Mouse (Mus musculus) CH12.LX (cell line): ENCODE measurements around the gene Mef2a.

Experiments used
- BHLHE40 ChIP-seq: IDR thresholded peaks from 2 replicates; pipeline ENCODE4 v1.6.1; 2011; ENCODE audit warnings: mild to moderate bottlenecking, low read depth, low read length, improper control_type of control experiment
- CTCF ChIP-seq, 2 experiments: IDR thresholded peaks in 1 of 2; conservative IDR thresholded peaks in 1 of 2; 2 replicates each; pipeline ENCODE4 v1.5.1; 2011 to 2012; ENCODE audit warnings: low read depth in 2 of 2, low read length in 2 of 2, improper control_type of control experiment in 1 of 2, inconsistent platforms in 1 of 2, mild to moderate bottlenecking in 1 of 2, moderate library complexity in 1 of 2
- EP300 ChIP-seq: IDR thresholded peaks from 2 replicates; pipeline ENCODE4 v1.6.1; 2011; ENCODE audit warnings: low read length, improper control_type of control experiment
- HCFC1 ChIP-seq: IDR thresholded peaks from 2 replicates; pipeline ENCODE4 v1.6.1; 2012; ENCODE audit warnings: low read depth, mild to moderate bottlenecking, inconsistent platforms, low read length, improper control_type of control experiment
- KAT2A ChIP-seq: IDR thresholded peaks from 2 replicates; pipeline ENCODE4 v1.6.1; 2012; ENCODE audit warnings: low read length, improper control_type of control experiment, inconsistent platforms; ENCODE audit not compliant: insufficient replicate concordance
- MAFK ChIP-seq: IDR thresholded peaks from 2 replicates; pipeline ENCODE4 v1.6.1; 2011; ENCODE audit warnings: low read length, improper control_type of control experiment; ENCODE audit not compliant: insufficient replicate concordance
- MAX ChIP-seq: IDR thresholded peaks from 2 replicates; pipeline ENCODE4 v1.6.1; 2011; ENCODE audit warnings: low read length, improper control_type of control experiment
- MXI1 ChIP-seq: IDR thresholded peaks from 2 replicates; pipeline ENCODE4 v1.6.1; 2011; ENCODE audit warnings: mild to moderate bottlenecking, low read depth, low read length, improper control_type of control experiment
- SMC3 ChIP-seq: IDR thresholded peaks from 2 replicates; pipeline ENCODE4 v1.6.1; 2011; ENCODE audit warnings: low read depth, low read length, improper control_type of control experiment
- USF1 ChIP-seq: IDR thresholded peaks from 2 replicates; pipeline ENCODE4 v1.6.1; 2014; ENCODE audit warnings: low read depth, mild to moderate bottlenecking, inconsistent platforms, low read length, improper control_type of control experiment
- ZNF384 ChIP-seq: IDR thresholded peaks from 2 replicates; pipeline ENCODE4 v1.6.1; 2012; ENCODE audit warnings: low read depth, low read length, improper control_type of control experiment, inconsistent platforms

DNA sequence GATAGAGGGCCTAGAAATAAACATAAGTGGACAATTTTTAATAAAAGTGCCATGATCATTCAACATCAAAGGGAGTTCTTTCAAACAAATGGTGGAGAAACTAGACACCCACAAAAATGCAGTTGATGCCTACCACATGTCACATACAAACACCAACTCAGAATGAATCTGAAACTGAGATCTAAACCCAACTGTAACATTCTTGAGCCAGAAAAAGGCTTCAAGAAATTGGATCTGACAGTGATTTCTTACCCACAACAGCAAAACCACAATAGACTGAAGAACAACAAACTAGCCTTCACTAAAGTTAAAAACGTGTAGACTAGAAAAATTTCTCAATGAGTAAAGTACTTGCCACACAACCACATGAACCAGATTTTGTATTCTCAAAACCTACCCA lies 52.3 kb downstream of the Mef2a start:
- TF ChIP-seq CTCF (conservative IDR thresholded peaks at IDR 0.05 in 1 of 2, IDR thresholded peaks at IDR 0.05 in 1 of 2; ENCODE audit: low read depth in 2 of 2, low read length in 2 of 2), result no peak
- TF ChIP-seq MAFK, result 0 out of 2 replicates have a peak, but pooled peaks have one; percentile 24
- TF ChIP-seq SMC3, result no peak
- no peak for TF ChIP-seq ZNF384
- no peak for TF ChIP-seq KAT2A
- no peak for TF ChIP-seq USF1
- no peak for TF ChIP-seq MXI1
- TF ChIP-seq HCFC1, result no peak
- peak; percentile 82 for TF ChIP-seq EP300
- peak; percentile 21; the same call in 1 of the 2 replicates for TF ChIP-seq MAX
- peak; percentile 54; the same call in 1 of the 2 replicates for TF ChIP-seq BHLHE40
